Mouse (Mus musculus): ENCODE data around the gene Rufy3. TPM values are rescaled to one million over a fixed set of nuclear protein-coding genes. Genes with fewer than 3 reads are reported as not detected.
A peak's percentile ranks its signal among the peaks of the same experiment; 100 is the strongest.

Gene Rufy3
- polyA plus RNA-seq, 1 experiment, result 113 TPM

DNA sequence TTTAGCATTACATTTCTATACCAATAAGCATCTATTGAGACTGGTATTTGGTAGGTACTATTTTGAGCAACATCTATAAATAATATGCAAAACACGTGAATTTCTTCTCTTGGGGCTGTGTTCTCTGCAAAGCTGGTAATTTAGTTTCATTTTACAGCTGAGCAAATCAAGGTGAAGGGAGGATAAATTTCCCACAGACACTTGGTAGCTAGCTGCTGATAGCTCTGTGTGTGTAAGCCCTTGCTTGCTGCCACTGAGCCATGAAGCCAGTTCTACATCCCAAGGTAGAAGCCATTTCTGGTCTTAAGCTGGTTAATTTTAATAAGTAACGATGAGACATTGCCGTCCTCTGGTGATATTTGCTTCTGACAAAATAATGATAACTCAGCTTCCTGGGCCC is 10.0 kb downstream of the Rufy3 start:
- DNase-seq (ENCODE audit: extremely low spot score in 1 of 2, low spot score in 1 of 2), result no peak

DNA sequence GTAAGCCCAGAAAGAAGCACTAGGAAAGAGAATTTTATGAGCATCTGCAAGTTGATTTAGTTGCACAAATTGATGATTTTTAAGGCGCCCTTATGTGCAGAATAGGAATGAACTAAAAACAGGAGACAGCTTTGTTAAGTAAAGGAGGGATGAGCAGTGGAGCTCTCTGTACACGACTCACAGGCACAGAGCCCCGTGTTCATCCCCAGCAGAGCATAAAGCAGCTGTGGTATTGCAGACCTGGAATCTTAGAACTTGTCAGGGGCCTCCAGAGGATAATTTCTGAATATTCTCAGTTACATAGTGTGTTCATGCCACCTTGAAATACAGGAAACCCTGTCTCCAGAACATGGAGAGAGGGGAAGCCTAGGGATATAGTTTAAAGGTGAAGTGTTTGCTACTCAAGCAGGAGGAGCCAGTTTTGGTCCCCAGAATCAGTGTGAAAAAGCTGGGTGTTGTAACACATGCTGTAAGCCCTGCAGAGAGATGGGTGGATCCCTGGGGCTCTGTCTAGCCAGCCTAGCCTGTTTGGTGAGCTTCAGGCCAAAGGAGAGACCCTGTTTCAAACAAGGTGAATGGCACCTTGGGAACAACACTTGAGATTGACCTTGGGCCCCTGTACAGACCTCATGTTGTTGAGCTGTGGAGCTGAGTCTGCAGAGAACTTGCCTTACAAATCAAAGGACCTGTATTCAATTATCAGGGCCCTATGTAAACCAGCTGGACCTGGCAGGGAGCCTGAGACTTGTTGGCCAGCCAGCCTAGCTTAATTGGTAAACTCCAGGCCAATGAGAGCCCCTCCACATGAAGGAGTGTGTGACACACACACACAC is 10.9 kb downstream of the Rufy3 start:
- no peak for DNase-seq (ENCODE audit: extremely low spot score in 1 of 2, low spot score in 1 of 2)

DNA sequence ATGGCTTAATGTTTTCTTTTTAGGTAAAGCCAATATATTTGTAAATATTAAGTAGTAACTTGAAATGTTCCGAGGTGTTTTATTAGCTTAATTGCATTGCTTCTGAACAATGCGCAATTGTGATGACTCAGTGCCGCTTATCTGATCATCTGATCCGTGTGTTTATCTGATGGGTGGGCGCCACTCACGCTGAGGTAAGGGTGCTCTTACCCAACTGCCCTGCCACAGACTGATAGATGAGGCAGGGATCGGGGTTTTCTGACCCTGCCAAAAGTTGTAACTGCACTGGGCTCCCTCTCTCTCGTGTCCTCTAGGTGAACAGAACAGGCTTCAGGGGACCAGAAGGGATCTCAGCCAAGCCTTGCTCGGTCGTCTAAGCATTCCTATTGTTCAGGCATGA is 15.8 kb downstream of the Rufy3 start:
- DNase-seq (ENCODE audit: extremely low spot score in 1 of 2, low spot score in 1 of 2), result no peak

DNA sequence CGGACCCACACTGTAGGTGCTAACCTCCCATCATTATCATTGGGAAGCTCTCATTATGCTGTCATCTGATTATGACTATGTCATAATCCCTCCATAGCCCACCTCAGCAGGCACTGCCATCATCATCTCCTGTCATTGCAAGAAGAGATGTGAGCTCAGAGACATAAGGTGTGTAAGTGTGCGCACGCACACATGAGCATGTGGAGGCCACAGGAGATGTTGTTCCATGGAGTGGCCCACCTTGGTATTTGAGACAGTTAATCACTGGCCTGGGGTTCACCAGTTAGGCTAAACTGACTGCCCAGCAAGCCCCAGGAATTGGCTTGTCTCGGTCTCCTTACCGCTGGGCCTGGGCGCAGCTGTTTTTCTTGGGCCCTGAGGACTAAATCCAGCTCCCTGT is 16.5 kb downstream of the Rufy3 start:
- DNase-seq (ENCODE audit: extremely low spot score in 1 of 2, low spot score in 1 of 2), result no peak

DNA sequence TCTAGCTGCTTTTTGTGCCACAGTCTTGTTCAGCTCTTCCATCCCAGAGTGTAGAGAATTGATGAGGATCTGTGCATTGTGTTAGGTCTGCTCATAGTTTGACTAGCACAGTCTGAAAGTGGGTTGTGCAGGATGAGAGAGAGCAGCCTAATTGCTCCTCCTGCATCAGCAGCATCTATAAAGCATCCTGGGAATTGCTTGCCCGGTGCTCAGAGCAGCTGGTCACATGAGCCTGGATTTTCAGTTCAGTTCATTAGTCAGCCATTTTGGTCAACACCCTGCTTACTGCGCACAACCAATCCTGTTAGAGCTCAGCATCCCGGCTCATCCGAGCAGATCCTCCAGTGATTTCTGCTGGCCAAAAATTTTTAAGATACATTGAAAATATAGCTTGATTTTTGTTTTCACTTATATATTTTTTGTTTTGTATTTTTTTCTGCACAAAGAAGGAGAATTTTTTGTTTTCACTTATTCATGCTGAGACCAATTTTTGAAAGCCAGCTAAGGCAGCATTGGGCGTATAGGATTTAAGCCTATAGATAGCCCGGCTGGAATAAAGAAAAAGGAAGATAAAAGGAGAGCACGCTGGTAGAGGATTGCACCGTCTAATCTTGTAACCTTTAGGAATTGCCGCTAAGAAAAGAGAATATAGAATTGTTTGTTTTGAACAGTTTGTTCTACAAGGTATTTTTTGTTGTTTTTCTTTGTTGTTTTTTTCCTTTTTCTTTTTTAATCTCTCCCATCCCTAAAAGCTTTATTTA is 18.6 kb downstream of the Rufy3 start:
- peak; percentile 96 for DNase-seq (ENCODE audit: extremely low spot score in 1 of 2, low spot score in 1 of 2)

DNA sequence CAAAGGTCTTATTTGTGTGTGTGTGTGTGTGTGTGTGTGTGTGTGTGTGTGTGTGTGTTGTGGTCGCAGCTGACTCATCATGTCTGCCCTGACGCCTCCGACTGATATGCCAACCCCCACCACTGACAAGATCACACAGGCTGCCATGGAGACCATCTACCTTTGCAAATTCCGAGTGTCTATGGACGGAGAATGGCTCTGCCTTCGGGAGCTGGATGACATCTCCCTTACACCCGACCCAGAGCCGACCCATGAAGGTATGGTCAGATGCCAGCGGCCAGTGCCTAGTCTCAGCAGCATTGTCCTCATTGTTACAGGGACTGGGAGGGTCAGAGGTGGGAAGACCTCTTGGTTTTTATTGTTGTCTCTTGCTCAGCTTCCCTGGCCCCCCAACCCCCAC is 19.2 kb downstream of the Rufy3 start:
- DNase-seq (ENCODE audit: extremely low spot score in 1 of 2, low spot score in 1 of 2), result no peak

DNA sequence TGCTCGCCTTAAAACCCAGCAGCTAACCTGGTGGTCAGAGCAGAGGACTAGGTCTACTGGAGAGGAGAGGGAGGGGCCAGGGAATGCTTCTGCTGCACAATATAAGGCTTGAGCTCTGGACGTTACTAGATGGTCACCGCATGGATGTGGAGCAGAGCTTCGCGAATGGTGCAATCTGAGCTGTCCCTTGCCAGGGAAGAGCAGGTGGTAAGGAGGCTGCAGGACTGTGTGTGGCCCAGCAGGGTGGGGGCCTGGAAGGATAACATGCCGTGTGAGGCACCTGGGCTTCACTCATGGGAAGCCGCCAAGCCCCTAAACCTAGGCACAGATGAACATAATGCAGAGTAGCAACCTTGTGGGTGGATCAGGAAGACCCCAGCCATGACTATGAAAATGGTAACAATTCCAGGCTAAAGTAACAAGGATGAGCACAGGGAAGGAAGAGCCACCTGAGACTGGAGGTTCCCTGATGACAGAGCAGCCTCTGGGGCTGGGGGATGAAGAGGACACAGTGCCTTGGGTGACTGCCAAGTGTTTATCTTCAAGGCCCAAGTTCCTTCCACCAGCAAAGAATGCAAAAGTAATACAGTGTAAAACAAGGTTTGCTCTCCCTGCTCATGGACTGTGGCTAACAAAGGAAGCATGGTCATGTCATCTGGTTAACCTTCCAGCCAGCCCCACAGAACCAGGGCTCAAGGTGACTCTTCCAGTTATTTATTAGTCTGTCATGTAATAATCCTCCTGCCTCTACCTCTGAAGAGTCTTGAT is 21.8 kb downstream of the Rufy3 start:
- DNase-seq (ENCODE audit: extremely low spot score in 1 of 2, low spot score in 1 of 2), result no peak

GRCm38 (mm10) chr5:88587211-88587934 is 22.5 kb downstream of the Rufy3 start:
- no peak for DNase-seq (ENCODE audit: extremely low spot score in 1 of 2, low spot score in 1 of 2)

DNA sequence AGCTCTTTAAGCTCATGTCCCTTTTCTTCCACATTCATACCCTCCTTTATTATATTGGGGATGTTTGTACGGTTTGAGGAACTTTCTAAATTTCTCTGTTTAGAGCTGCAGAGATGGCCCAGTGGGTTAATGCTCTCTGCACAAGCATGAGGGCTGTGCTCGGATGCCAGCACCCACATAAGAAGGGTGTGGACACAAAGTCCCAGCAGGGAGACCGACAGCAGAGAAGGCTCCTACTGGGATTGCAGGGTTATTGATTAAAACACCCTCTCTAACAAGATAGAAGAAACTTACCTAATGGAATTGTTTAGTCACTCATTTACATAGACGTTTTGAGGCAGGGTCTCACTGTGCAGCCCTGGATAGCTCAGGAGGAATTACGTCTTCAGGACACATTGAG is 23.6 kb downstream of the Rufy3 start:
- DNase-seq (ENCODE audit: extremely low spot score in 1 of 2, low spot score in 1 of 2), result no peak

DNA sequence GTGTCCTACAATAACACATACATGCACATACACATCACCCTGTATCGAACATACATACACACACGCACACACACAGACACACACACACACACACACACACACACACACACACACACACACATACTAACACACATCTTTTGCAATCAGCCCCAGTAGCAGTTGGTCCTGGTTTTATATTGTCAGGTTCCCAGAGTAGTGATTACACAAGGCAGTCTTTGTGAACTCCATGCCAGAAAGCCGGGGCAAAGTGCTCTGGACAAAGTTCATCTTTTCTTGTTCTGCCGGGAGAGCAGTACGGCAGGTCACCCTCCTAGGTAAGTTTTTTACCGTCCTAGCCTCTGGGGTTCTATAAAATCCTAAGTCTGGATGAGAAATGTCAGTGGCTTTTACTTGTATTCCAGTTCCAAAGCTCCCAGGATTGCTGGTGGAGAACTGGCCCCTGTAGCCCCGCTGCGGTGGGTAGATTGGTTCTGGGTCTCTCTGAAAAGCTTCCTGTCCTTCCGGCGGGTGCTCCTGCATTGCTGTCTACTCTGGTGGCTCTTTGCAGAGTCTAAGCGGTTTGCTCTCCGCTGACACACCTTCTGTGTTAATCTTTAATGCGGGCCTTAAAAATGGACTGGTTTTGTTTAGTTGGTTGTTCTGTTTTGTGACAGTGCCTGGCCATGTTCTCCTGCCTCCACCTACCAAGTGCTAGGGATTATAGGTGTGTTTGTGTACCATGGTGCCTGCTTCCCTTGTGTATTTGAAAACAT is 28.8 kb downstream of the Rufy3 start:
- no peak for DNase-seq (ENCODE audit: extremely low spot score in 1 of 2, low spot score in 1 of 2)

GRCm38 (mm10) chr5:88594173-88594569 is 29.3 kb downstream of the Rufy3 start:
- DNase-seq (ENCODE audit: extremely low spot score in 1 of 2, low spot score in 1 of 2), result no peak

GRCm38 (mm10) chr5:88595537-88596455 is 31.0 kb downstream of the Rufy3 start:
- DNase-seq (ENCODE audit: extremely low spot score in 1 of 2, low spot score in 1 of 2), result no peak

DNA sequence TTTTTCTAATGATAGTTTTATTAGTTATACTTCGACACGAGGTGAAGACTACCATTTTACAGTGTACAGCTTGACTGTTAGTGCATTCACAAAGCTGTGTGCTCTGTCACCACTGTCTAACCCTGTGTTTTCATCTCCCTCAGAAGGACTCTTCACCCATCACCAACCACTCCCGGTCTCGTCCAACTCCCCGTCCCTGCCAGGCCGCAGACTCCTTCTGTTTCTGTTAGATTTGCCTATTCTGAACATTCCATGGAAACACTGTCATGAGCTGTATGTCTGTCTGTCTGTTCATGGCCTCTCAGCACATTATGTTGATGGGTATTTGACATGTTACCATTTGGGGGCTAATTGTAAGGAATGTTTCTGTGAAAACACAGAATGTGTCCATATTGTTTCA is 34.1 kb downstream of the Rufy3 start:
- DNase-seq (ENCODE audit: extremely low spot score in 1 of 2, low spot score in 1 of 2), result no peak

- DNase-seq (ENCODE audit: extremely low spot score in 1 of 2, low spot score in 1 of 2), result no peak
These were observed 37.2 kb downstream of the Rufy3 start for GRCm38 (mm10) chr5:88602030-88602429.

GRCm38 (mm10) chr5:88602713-88603112 is 37.9 kb downstream of the Rufy3 start:
- no peak for DNase-seq (ENCODE audit: extremely low spot score in 1 of 2, low spot score in 1 of 2)

DNA sequence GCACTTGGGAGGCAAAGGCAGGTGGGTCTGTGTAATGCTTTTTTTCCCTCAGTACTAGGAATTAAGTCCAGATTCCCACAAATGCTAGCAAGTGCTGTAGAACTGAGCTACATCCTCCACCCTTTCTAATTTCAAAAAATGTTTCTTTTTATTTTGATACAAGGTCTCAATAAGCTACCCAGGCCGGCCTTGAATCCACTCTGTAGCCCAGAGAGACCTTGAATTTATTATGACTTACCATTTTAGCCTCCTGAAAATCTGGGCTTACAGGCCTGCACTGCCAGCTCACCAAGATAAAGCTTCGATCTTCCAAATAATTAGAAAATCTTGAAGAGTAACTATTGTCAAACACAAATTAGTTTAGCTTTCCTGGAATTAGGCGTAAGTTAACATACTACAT is 39.2 kb downstream of the Rufy3 start:
- no peak for DNase-seq (ENCODE audit: extremely low spot score in 1 of 2, low spot score in 1 of 2)

DNA sequence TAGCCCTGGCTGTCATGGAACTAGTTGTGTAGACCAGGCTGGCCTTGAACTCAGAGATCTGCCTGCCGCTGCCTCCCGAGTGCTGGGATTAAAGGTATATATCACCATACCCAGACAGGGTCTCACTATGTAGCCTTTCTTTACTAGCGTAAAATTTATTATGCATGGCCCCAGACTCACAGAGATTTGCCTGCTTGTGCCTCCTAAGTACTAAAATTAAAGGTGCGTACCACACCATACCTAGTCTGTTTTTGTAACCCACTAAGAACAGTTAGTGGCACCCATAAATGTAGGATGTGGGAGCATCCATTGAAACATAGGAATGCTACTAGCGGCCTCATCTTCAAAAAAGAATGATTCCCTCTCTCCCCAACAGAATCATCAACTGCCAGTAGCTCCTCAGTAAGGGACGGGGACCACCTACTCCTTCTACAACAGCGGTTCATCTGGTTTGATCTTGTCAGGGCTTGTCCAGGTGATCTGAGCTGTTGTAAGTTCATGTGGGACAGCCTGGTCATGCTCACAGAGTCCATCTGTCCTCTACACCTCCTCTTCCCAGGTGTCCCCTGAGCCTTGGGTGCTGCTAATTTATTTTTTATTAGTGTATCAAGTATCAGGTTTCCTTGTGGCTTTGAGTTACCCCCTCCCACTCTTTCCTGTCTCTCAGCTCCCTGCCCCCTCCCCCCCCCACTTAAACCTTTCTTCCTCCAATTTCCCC is 40.0 kb downstream of the Rufy3 start:
- no peak for DNase-seq (ENCODE audit: extremely low spot score in 1 of 2, low spot score in 1 of 2)

GRCm38 (mm10) chr5:88614129-88614528 is 49.3 kb downstream of the Rufy3 start:
- peak; percentile 25 to 62 for DNase-seq (ENCODE audit: extremely low spot score in 1 of 2, low spot score in 1 of 2)
